Mouse (Mus musculus) MEL (cell line): ENCODE data around the gene Uncx.

Experiments
- BHLHE40 ChIP-seq: IDR thresholded peaks from 2 replicates; pipeline ENCODE4 v1.6.1; 2012; ENCODE audit warnings: low read depth, mild to moderate bottlenecking, inconsistent platforms, low read length, improper control_type of control experiment, borderline replicate concordance
- CTCF ChIP-seq, 3 experiments: IDR thresholded peaks in 2 of 3; conservative IDR thresholded peaks in 1 of 3; 2 replicates each; pipeline ENCODE4 v1.5.1; 2011 to 2012; ENCODE audit warnings: low read length in 3 of 3, low read depth in 2 of 3, mild to moderate bottlenecking in 2 of 3, improper control_type of control experiment in 1 of 3, inconsistent platforms in 1 of 3, mixed read lengths in 1 of 3, moderate library complexity in 1 of 3; ENCODE audit not compliant: control insufficient read depth in 1 of 3, insufficient read depth in 1 of 3, poor library complexity in 1 of 3, severe bottlenecking in 1 of 3
- E2F4 ChIP-seq: IDR thresholded peaks from 2 replicates; pipeline ENCODE4 v1.6.1; 2011; ENCODE audit warnings: low read depth, low read length, improper control_type of control experiment, borderline replicate concordance
- ELF1 ChIP-seq: IDR thresholded peaks from 2 replicates; pipeline ENCODE4 v1.6.1; 2014; ENCODE audit warnings: low read depth, mild to moderate bottlenecking, inconsistent platforms, low read length, improper control_type of control experiment, moderate library complexity
- EP300 ChIP-seq, 2 experiments: IDR thresholded peaks; 2 replicates each; pipeline ENCODE4 v1.6.1; 2011; ENCODE audit warnings: improper control_type of control experiment in 2 of 2, low read length in 2 of 2, low read depth in 1 of 2, mild to moderate bottlenecking in 1 of 2
- GATA1 ChIP-seq: IDR thresholded peaks from 2 replicates; pipeline ENCODE4 v1.6.1; 2011; ENCODE audit warnings: low read depth, low read length, improper control_type of control experiment
- MXI1 ChIP-seq: IDR thresholded peaks from 2 replicates; pipeline ENCODE4 v1.6.1; 2011; ENCODE audit warnings: mild to moderate bottlenecking, low read depth, low read length, improper control_type of control experiment
- POLR2A ChIP-seq, 2 experiments: IDR thresholded peaks; 2 replicates each; pipeline ENCODE4 v1.6.1; 2011 to 2012; ENCODE audit warnings: low read length in 2 of 2, mild to moderate bottlenecking in 2 of 2, control low read depth in 1 of 2, improper control_type of control experiment in 1 of 2, low read depth in 1 of 2, moderate library complexity in 1 of 2; ENCODE audit not compliant: control insufficient read depth in 1 of 2, insufficient read depth in 1 of 2, poor library complexity in 1 of 2
- POLR2AphosphoS2 ChIP-seq: IDR thresholded peaks from 2 replicates; pipeline ENCODE4 v1.6.1; 2011; ENCODE audit warnings: low read length, improper control_type of control experiment
- UBTF ChIP-seq: IDR thresholded peaks from 2 replicates; pipeline ENCODE4 v1.6.1; 2012; ENCODE audit warnings: low read depth, mild to moderate bottlenecking, inconsistent platforms, low read length, improper control_type of control experiment, moderate library complexity, borderline replicate concordance; ENCODE audit not compliant: insufficient read depth
- USF1 ChIP-seq: IDR thresholded peaks from 2 replicates; pipeline ENCODE4 v1.6.1; 2014; ENCODE audit warnings: low read depth, mild to moderate bottlenecking, inconsistent platforms, low read length, improper control_type of control experiment, moderate library complexity
- USF2 ChIP-seq, 2 experiments: IDR thresholded peaks; 2 replicates each; pipeline ENCODE4 v1.6.1; 2011 to 2012; ENCODE audit warnings: improper control_type of control experiment in 2 of 2, low read length in 2 of 2, borderline replicate concordance in 1 of 2, inconsistent platforms in 1 of 2, low read depth in 1 of 2, mild to moderate bottlenecking in 1 of 2; ENCODE audit not compliant: insufficient read depth in 1 of 2
- ZC3H11A ChIP-seq: IDR thresholded peaks from 2 replicates; pipeline ENCODE4 v1.6.1; 2012; ENCODE audit warnings: low read depth, mild to moderate bottlenecking, inconsistent platforms, low read length, improper control_type of control experiment
- ZMIZ1 ChIP-seq: IDR thresholded peaks from 2 replicates; pipeline ENCODE4 v1.6.1; 2012; ENCODE audit warnings: low read depth, mild to moderate bottlenecking, inconsistent platforms, low read length, improper control_type of control experiment, moderate library complexity

- TF ChIP-seq CTCF (IDR thresholded peaks at IDR 0.05 in 2 of 3, conservative IDR thresholded peaks at IDR 0.05 in 1 of 3; ENCODE audit: control insufficient read depth in 1 of 3, insufficient read depth in 1 of 3, low read depth in 2 of 3, low read length in 3 of 3, poor library complexity in 1 of 3, severe bottlenecking in 1 of 3): no peak
- no peak for TF ChIP-seq USF1
- no peak for TF ChIP-seq POLR2A (IDR thresholded peaks at IDR 0.05; ENCODE audit: control insufficient read depth in 1 of 2, insufficient read depth in 1 of 2, low read depth in 1 of 2, low read length in 2 of 2, poor library complexity in 1 of 2)
- no peak for TF ChIP-seq UBTF
- no peak for TF ChIP-seq BHLHE40
- no peak for TF ChIP-seq E2F4
- no peak for TF ChIP-seq MXI1
- no peak for TF ChIP-seq ZC3H11A
- no peak for TF ChIP-seq ELF1
- TF ChIP-seq EP300 (IDR thresholded peaks at IDR 0.05; ENCODE audit: low read depth in 1 of 2, low read length in 2 of 2): no peak
- no peak for TF ChIP-seq GATA1
- TF ChIP-seq ZMIZ1: no peak
- TF ChIP-seq POLR2AphosphoS2: no peak
- no peak for TF ChIP-seq USF2 (IDR thresholded peaks at IDR 0.05; ENCODE audit: borderline replicate concordance in 1 of 2, insufficient read depth in 1 of 2, low read depth in 1 of 2, low read length in 2 of 2)
Observed at GRCm38 (mm10) chr5:139495019-139495669, 48.1 kb upstream of the Uncx start.
